Mouse (Mus musculus) c-Kit-positive CD71-positive TER-119-positive erythroid progenitor cells, embryonic 14.5 days (primary cell): Measurements from ENCODE around the gene Gm29423.
"Not testable (repeated sequence)": the region's sequence is repeated elsewhere in the genome, so short reads cannot be mapped to it uniquely, and the experiment has no call there.

ENCODE experiments used
- DNase-seq: peaks from one replicate; pipeline ENCODE4 v3.0.0-alpha.2; 2013; ENCODE audit warnings: low spot score

Gene Gm29423

GRCm38 (mm10) chrY:70303187-70303586 lies at the start of gene Gm29423, which contains the start of gene Gm29644:
Gene Gm29423, minus strand, starts transcription at chrY:70303287.
Gene Gm29644, minus strand, starts transcription at chrY:70303343.
- not testable (repeated sequence) for DNase-seq

- DNase-seq, result not testable (repeated sequence)
Observed at GRCm38 (mm10) chrY:70273542-70273941, 29.5 kb downstream of the Gm29423 start, which contains the start of gene Gm21118. Gene Gm21118, minus strand, starts transcription at chrY:70273642.
